Mouse (Mus musculus) urinary bladder, postnatal 14 days (tissue): ENCODE measurements around the gene Mtap.

Experiments used
- DNase-seq: peaks from one replicate; pipeline ENCODE4 v3.0.0; 2021; ENCODE audit warnings: low spot score

Mtap gene

DNA sequence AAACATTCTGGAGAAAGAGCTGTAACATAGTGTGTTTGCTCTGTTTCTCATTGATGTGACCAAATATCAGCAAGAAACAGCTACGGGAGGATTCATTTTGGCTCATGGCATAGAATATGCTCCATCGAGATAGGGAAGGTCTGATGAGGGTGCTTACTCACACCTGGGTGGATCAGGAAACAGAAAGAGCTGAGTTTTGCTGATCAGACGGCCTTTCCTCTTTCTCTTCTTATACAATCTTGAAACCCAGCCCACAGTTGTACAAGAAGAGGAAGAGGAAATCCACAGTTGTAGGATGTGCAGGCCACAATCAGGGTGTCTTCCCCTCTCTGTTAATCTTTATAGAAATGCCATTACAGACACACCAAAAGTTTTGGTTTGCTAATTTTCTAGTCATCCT is 75.3 kb downstream of the Mtap start:
- DNase-seq, result no peak
